Mouse (Mus musculus): Measurements from ENCODE around the gene Ybx3.

DNA sequence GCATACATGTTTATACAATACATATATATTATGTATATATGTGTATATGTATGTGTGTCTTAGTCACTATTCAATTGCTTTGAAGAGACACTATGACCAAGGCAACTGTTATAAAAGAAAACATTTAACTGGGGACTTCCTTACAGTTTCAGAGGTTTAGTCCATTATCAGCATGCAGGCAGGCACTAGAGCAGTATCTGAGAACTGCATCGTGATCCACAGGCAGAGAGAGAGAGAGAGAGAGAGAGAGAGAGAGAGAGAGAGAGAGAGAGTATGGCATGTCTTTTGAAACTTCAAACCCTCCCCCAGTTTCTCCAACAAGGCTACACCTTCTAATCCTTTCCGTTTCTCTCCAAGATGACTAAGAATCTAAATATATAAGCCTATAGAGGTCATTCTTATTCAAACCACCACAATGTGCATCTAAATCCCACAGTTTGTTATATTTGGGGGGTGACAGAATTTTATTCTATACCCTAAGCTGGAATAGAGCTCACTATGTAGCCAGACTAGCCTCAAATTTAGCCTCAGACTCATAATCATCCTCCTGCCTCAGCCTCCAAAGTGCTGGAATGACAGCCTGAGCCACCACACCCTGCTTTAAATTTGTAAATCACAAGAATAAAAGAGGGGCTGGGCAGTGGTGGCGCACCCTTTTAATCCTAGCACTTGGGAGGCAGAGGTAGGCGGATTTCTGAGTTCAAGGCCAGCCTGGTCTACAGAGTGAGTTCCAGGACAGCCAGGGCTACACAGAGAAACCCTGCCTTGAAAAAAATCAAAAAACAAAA is 5.8 kb upstream of the Ybx3 start:
- TF ChIP-seq CTCF (IDR thresholded peaks at IDR 0.05) (no peak), EP300 (IDR thresholded peaks at IDR 0.05) (no peak)
